Mouse (Mus musculus): Measurements from ENCODE around the gene Tbx10. TPM values are rescaled to one million over a fixed set of nuclear protein-coding genes. Genes with fewer than 3 reads are reported as not detected.
A peak's percentile ranks its signal among the peaks of the same experiment; 100 is the strongest.

Gene Tbx10
- polyA plus RNA-seq, 1 experiment from 2014 or later: not detected

GRCm38 (mm10) chr19:4017921-4018587 is 25.5 kb downstream of the Tbx10 start:
- DNase-seq (no peak), ATAC-seq (ENCODE audit: low FRiP score, low TSS enrichment) (no peak)
- Histone ChIP-seq H3K4me3 (replicated peaks; ENCODE audit: low read depth, low read length) (no peak overlapping the region), H3K9ac (replicated peaks; ENCODE audit: low read length) (no peak overlapping the region), H3K27me3 (ENCODE audit: control insufficient read depth, insufficient read depth, low read length) (no peaks in the 10 kb centered on the region), H3K27ac (replicated peaks; ENCODE audit: low read depth, low read length) (no peak overlapping the region), H3K4me1 (ENCODE audit: control insufficient read depth, insufficient read depth, low read length) (no peaks in the 10 kb centered on the region), H3K36me3 (ENCODE audit: control insufficient read depth, insufficient read depth, low read length) (no peaks in the 10 kb centered on the region), H3K4me2 (ENCODE audit: low read length) (no peak overlapping the region), H3K9me3 (ENCODE audit: control insufficient read depth, low read length) (no peaks in the 10 kb centered on the region)
- 65% methylated on average over 10 of the region's 10 CpGs for WGBS

DNA sequence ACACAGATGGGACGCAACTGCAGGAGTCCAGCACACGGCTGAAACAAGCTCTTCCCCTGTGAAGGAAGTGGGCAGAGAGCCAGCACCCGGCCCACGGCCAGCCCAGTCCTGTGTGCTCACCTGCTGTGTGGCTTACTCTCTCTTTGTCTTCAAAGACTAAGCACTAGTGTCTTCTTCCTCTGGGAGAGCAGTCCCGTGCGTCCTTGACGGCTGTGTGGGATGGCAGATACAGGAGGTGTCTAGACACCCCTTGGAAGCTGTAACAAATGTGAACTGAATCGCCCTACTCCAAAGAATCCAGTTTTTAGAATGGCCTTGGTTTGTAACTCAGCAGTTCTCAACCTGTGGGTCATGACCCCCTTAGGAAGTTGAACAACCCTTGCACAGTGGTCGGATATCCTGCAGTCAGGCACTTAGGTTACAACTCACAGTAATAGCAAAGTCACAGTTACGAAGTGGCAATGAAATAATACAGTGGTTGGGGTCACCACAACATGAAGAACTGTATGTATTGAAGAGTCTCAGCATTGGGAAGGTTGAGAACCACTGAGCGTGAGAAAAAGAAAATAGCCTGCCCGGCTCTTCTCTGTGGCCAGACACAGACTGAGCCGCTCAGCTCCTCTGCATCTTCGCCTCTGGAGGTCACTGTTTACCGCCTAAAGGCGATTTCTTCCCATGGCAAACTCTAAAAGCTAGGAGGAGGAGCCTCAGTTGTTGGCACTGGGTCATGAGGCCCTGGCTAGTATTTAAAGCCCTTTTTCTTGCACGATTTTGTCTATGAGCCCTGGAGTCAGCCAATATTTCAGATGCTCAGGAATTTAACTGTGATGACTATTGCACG is 26.4 kb downstream of the Tbx10 start:
- H3K36me3 ChIP-seq (ENCODE audit: control insufficient read depth, insufficient read depth, low read length): no peaks in the 10 kb centered on the region
- no peaks in the 10 kb centered on the region for H3K9me3 ChIP-seq (ENCODE audit: control insufficient read depth, low read length)
- no peak overlapping the region for H3K27ac ChIP-seq (replicated peaks; ENCODE audit: low read depth, low read length)
- H3K4me2 ChIP-seq (ENCODE audit: low read length): no peak overlapping the region
- H3K9ac ChIP-seq (replicated peaks; ENCODE audit: low read length): no peak overlapping the region; the same call in 1 of the 2 replicates
- H3K4me1 ChIP-seq (ENCODE audit: control insufficient read depth, insufficient read depth, low read length): no peaks in the 10 kb centered on the region
- DNase-seq (peak; percentile 88), ATAC-seq (ENCODE audit: low FRiP score, low TSS enrichment) (0 out of 2 replicates have a peak, but pooled peaks have one; percentile 43)
- 27% methylated on average over 18 of the region's 18 CpGs for WGBS
- no peaks in the 10 kb centered on the region for H3K27me3 ChIP-seq (ENCODE audit: control insufficient read depth, insufficient read depth, low read length)
- H3K4me3 ChIP-seq (replicated peaks; ENCODE audit: low read depth, low read length): no peak overlapping the region

DNA sequence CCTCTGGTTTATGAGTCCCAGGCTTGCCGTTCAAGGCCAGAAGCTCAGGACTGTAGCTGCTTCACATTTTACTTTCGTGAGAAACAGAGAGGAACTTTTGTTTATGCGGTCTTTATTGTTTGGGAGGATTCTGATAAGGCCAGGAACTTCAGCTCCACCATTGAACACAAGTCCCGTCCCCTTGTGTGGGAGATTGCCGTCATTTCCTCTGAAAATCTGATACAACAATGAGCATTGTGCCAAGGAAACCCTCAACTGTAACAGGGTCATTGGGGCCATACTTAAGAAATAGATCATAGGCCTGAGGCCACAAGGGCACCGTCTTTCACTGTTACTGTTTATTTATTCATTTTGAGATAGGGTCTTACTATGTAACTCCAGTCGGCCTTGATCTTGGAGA is 30.6 kb downstream of the Tbx10 start:
- 80% methylated on average over 7 of the region's 7 CpGs for WGBS
- ATAC-seq (ENCODE audit: low FRiP score, low TSS enrichment): no peak

DNA sequence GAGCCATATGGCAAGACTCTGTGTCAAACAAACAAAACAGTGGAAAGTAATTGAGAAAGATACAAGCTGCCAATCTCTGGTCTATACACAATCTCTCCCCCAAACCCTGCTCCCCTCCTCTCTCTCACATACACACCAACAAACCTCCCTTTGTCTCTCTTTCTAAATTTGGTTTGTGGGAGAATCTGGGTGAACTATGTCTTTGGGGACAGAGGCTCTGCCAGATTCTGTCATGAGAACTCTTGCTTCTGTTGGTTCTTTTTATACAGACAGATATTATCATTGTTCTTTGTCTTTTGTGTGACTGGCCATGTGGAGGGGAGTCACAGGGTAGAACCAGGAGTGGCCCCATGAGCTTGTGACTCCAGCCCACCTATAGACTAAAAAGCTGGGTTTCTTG is 35.0 kb downstream of the Tbx10 start:
- no peak overlapping the region for H3K27ac ChIP-seq (replicated peaks; ENCODE audit: low read depth, low read length)
- no peak for ATAC-seq (ENCODE audit: low FRiP score, low TSS enrichment)
- H3K36me3 ChIP-seq (ENCODE audit: control insufficient read depth, insufficient read depth, low read length): no peaks in the 10 kb centered on the region
- H3K9ac ChIP-seq (replicated peaks; ENCODE audit: low read length): no peak overlapping the region
- H3K4me1 ChIP-seq (ENCODE audit: control insufficient read depth, insufficient read depth, low read length): no peaks in the 10 kb centered on the region
- H3K27me3 ChIP-seq (ENCODE audit: control insufficient read depth, insufficient read depth, low read length): no peaks in the 10 kb centered on the region
- DNase-seq: no peak
- no peaks in the 10 kb centered on the region for H3K9me3 ChIP-seq (ENCODE audit: control insufficient read depth, low read length)
- no peak overlapping the region for H3K4me2 ChIP-seq (ENCODE audit: low read length)
- H3K4me3 ChIP-seq (replicated peaks; ENCODE audit: low read depth, low read length): no peak overlapping the region

More for the DNA sequence above, 30.6 kb downstream of the Tbx10 start:
- H3K4me1 ChIP-seq (ENCODE audit: control insufficient read depth, insufficient read depth, low read length): no peaks in the 10 kb centered on the region
- no peak overlapping the region for H3K9ac ChIP-seq (replicated peaks; ENCODE audit: low read length)
- H3K27me3 ChIP-seq (ENCODE audit: control insufficient read depth, insufficient read depth, low read length): no peaks in the 10 kb centered on the region
- H3K4me2 ChIP-seq (ENCODE audit: low read length): no peak overlapping the region
- no peaks in the 10 kb centered on the region for H3K36me3 ChIP-seq (ENCODE audit: control insufficient read depth, insufficient read depth, low read length)
- H3K4me3 ChIP-seq (replicated peaks; ENCODE audit: low read depth, low read length): no peak overlapping the region
- no peaks in the 10 kb centered on the region for H3K9me3 ChIP-seq (ENCODE audit: control insufficient read depth, low read length)
- DNase-seq: no peak
- no peak overlapping the region for H3K27ac ChIP-seq (replicated peaks; ENCODE audit: low read depth, low read length)

DNA sequence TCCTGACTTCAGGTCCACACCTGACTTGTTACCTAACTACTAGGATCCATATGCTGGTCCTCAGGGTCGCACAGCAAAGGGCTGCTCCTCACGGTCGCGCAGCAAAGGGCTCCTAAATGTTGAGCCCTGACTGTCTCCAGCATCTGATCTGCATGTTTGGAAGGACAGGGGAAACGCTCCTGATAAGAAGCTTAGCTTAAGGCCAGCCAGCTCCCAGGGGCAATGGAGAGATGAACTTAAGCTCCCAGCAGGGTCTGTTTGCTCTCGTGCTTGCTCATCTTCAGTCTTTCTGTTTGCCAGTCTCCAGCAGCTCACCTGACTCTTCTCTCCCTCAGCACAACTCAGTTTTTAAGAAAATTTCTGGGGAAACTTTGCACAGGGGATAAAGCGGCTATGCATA is 40.1 kb downstream of the Tbx10 start:
- ATAC-seq (ENCODE audit: low FRiP score, low TSS enrichment): no peak
- Histone ChIP-seq H3K9ac (replicated peaks; ENCODE audit: low read length) (no peak overlapping the region), H3K4me1 (ENCODE audit: control insufficient read depth, insufficient read depth, low read length) (0 out of 2 replicates have a peak, but pooled peaks cover 4% of the 10 kb centered on the region), H3K27ac (replicated peaks; ENCODE audit: low read depth, low read length) (no peak overlapping the region), H3K4me2 (ENCODE audit: low read length) (no peak overlapping the region), H3K4me3 (replicated peaks; ENCODE audit: low read depth, low read length) (no peak overlapping the region), H3K36me3 (ENCODE audit: control insufficient read depth, insufficient read depth, low read length) (no peaks in the 10 kb centered on the region), H3K9me3 (ENCODE audit: control insufficient read depth, low read length) (no peaks in the 10 kb centered on the region), H3K27me3 (ENCODE audit: control insufficient read depth, insufficient read depth, low read length) (no peaks in the 10 kb centered on the region)
- DNase-seq: no peak
- WGBS: 57% methylated on average over 7 of the region's 7 CpGs

GRCm38 (mm10) chr19:4033298-4033697 is 40.7 kb downstream of the Tbx10 start:
- Histone ChIP-seq H3K27me3 (ENCODE audit: control insufficient read depth, insufficient read depth, low read length) (no peaks in the 10 kb centered on the region), H3K4me2 (ENCODE audit: low read length) (no peak overlapping the region), H3K36me3 (ENCODE audit: control insufficient read depth, insufficient read depth, low read length) (no peaks in the 10 kb centered on the region), H3K4me3 (replicated peaks; ENCODE audit: low read depth, low read length) (no peak overlapping the region), H3K4me1 (ENCODE audit: control insufficient read depth, insufficient read depth, low read length) (0 out of 2 replicates have a peak, but pooled peaks cover 4% of the 10 kb centered on the region), H3K9ac (replicated peaks; ENCODE audit: low read length) (no peak overlapping the region), H3K9me3 (ENCODE audit: control insufficient read depth, low read length) (no peaks in the 10 kb centered on the region), H3K27ac (replicated peaks; ENCODE audit: low read depth, low read length) (no peak overlapping the region)
- ATAC-seq (ENCODE audit: low FRiP score, low TSS enrichment): no peak
- DNase-seq: no peak
- 85% methylated on average over 3 of the region's 3 CpGs for WGBS

DNA sequence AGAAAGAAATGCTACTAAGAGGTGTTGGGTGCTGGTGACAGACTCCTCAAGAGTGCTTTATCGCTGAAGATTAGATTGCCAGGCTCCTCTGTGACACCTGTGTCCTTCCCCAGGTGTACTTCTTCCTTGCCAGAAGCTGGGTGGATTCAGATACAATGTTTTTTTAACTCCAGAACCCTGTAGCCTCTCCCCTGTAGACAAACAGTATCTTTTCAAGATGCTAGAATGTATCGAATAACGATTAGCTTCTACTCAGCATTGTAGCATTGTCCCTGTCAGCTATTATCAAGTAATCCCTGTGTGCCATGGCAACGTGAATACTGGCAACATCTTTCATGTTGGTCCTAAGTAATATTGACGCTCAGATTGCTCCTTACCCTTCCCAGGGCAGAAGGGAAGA is 41.2 kb downstream of the Tbx10 start:
- no peak for ATAC-seq (ENCODE audit: low FRiP score, low TSS enrichment)
- 0 out of 2 replicates have a peak, but pooled peaks cover 4% of the 10 kb centered on the region for H3K4me1 ChIP-seq (ENCODE audit: control insufficient read depth, insufficient read depth, low read length)
- no peak overlapping the region for H3K4me3 ChIP-seq (replicated peaks; ENCODE audit: low read depth, low read length)
- 48% methylated on average over 5 of the region's 5 CpGs for WGBS
- DNase-seq: no peak
- H3K9ac ChIP-seq (replicated peaks; ENCODE audit: low read length): no peak overlapping the region
- H3K27me3 ChIP-seq (ENCODE audit: control insufficient read depth, insufficient read depth, low read length): no peaks in the 10 kb centered on the region
- H3K4me2 ChIP-seq (ENCODE audit: low read length): no peak overlapping the region
- no peak overlapping the region for H3K27ac ChIP-seq (replicated peaks; ENCODE audit: low read depth, low read length)
- no peaks in the 10 kb centered on the region for H3K9me3 ChIP-seq (ENCODE audit: control insufficient read depth, low read length)
- H3K36me3 ChIP-seq (ENCODE audit: control insufficient read depth, insufficient read depth, low read length): no peaks in the 10 kb centered on the region

DNA sequence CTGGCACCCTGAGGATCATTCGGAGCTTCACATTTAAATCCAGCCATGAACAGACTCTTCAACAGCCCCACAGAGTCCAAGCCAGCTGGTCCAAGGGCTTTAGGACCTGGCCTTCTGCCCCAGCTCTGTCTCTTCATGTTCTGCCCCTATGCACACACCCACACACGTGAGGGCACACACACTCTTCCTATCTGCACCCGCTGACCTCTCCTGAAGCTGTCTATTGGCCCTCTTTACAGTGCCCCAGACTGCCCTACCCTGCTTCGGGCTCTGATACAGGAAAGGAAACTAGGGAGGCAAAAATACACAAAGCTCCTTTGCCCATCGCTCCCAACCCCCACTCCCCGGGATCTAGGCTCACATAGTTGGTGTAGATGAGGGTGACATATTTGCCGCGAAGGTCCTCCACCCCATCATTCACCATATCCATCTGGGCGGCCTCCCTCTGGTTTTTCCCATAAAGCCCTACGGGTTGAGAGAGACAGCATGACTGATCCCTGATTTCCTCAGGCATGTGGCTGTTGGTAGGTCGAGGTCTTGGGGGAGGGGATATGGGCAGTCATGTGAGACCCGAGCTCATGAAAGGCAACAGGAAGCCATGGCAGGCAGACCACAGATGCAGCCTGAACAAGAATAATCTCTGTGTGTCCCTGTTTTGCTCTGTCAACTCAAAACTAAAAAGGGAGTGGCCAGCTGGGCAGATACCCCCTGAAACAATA is 43.9 kb downstream of the Tbx10 start:
- no peak overlapping the region for H3K9ac ChIP-seq (replicated peaks; ENCODE audit: low read length)
- H3K27me3 ChIP-seq (ENCODE audit: control insufficient read depth, insufficient read depth, low read length): no peaks in the 10 kb centered on the region
- no peaks in the 10 kb centered on the region for H3K36me3 ChIP-seq (ENCODE audit: control insufficient read depth, insufficient read depth, low read length)
- H3K4me2 ChIP-seq (ENCODE audit: low read length): peak overlapping the region; percentile 24; the same call in 1 of the 2 replicates
- no peak overlapping the region for H3K27ac ChIP-seq (replicated peaks; ENCODE audit: low read depth, low read length)
- DNase-seq (no peak), ATAC-seq (ENCODE audit: low FRiP score, low TSS enrichment) (no peak)
- 0 out of 2 replicates have a peak, but pooled peaks cover 4% of the 10 kb centered on the region for H3K4me1 ChIP-seq (ENCODE audit: control insufficient read depth, insufficient read depth, low read length)
- no peak overlapping the region for H3K4me3 ChIP-seq (replicated peaks; ENCODE audit: low read depth, low read length)
- H3K9me3 ChIP-seq (ENCODE audit: control insufficient read depth, low read length): no peaks in the 10 kb centered on the region
- WGBS: 68% methylated on average over 12 of the region's 12 CpGs

Data from midbrain, embryonic 14.5 days (tissue).